Mouse (Mus musculus) macrophage (primary cell): ENCODE measurements around the gene Gpr160. TPM values are rescaled to one million over a fixed set of nuclear protein-coding genes. Genes with fewer than 3 reads are reported as not detected.
"Not testable (repeated sequence)": the region's sequence is repeated elsewhere in the genome, so short reads cannot be mapped to it uniquely, and the experiment has no call there.

Experiments
- H3K27ac ChIP-seq: fragments of 350-480 bp; formaldehyde crosslinking; 2 replicates; pipeline ENCODE4 v1.9.0; 2021
- H3K36me3 ChIP-seq: fragments of 350-480 bp; formaldehyde crosslinking; 2 replicates; pipeline ENCODE4 v1.9.0; 2021; ENCODE audit errors: inconsistent target
- H3K4me3 ChIP-seq: fragments of 350-480 bp; formaldehyde crosslinking; 2 replicates; pipeline ENCODE4 v1.9.0; 2021; ENCODE audit errors: inconsistent target
- H3K79me2 ChIP-seq: fragments of 350-480 bp; formaldehyde crosslinking; 2 replicates; pipeline ENCODE4 v1.9.0; 2021; ENCODE audit errors: inconsistent target
- WGBS: methylation state at CpG from one replicate; pipeline ENCODE4 v1.1.7; 2026; ENCODE audit warnings: inconsistent platforms; ENCODE audit not compliant: missing documents; 5-methylcytosine and 5-hydroxymethylcytosine counted together
- polyA plus RNA-seq: library from polyadenylated mRNA; stranded (reverse); fragments of 250-400 nt; gene quantifications from 3 replicates; pipeline ENCODE4 v1.2.4, GENCODE M21; 2018; ENCODE audit warnings: inconsistent platforms
- total RNA-seq, 78 experiments: library from RNA; depleted of rRNA; stranded (reverse); fragments of 250-400 nt; gene quantifications; 1 replicate in 9 of 78; 2 replicates in 24 of 78; 3 replicates in 43 of 78; 4 replicates in 2 of 78; pipeline ENCODE4 v1.2.4; 2018; ENCODE audit warnings: inconsistent platforms in 56 of 78

Gene Gpr160
- total RNA-seq (2018; cell fraction: chromatin; rRNA removed), result 10 to 100 TPM in 16 of 26 experiments, 1 to 10 TPM in 10; 1.1 to 57.2 (median 18.8) TPM
- total RNA-seq (2018; cell fraction: cytosol; rRNA removed), result 10 to 100 TPM in 25 of 26 experiments, 1 to 10 TPM in 1; 6.6 to 35.4 (median 19.4) TPM
- 10 to 100 TPM in 21 of 26 experiments, 1 to 10 TPM in 5; 5.3 to 57.9 (median 18.1) TPM for total RNA-seq (2018; cell fraction: nucleus; rRNA removed)
- 13.3 to 29.8 TPM (median 20.6 TPM) in 3 replicates for polyA plus RNA-seq

DNA sequence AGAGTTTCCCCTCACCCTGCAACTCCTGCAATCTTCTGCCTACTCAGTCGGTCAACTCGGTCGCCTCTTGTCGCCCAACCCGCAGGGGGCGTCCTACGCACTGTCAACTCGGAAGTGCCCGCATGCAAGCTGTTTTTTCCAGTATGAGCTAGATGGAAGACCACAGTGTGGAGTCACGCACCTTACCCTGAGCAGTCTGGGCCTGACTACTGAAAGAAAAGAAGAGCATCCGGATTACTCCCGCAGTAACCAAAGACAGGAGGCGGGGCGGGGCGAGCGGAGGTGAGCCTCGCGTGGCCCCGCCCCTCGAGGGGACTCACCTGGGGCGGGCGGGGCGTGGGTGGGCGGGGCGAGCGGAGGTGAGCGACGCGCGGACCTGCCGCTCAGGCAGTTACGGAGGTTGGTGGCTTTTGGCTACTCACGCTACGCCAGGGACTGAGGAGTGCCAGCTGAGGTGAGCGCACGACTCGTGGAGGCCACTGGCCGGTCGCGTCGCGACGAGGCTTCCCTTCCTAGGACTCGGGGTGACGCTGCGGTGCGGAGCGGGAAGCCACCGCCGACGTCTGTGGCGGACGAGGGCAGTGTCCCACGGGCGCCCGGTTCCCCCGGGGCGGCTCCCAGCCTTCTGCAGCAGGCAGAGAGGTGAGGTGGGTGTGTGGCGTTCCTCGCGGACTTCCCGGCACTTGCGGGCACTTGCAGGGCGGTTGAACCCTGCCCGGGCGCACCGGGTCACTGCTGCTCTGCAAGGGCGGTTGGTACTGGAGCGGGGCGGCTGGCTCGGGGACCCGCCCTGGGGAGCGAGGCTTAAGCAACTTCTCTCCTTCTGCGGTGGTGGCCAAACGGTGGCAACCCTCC, at the start of gene Gpr160:
Gene Gpr160, plus strand, starts transcription at position 347 of the 855 bp plus-strand sequence.
- Histone ChIP-seq H3K79me2 (peaks cover 12% of the 10 kb centered on the region; the same call in 1 of the 2 replicates), H3K4me3 (peak within 1 kb of the TSS; percentile 35), H3K36me3 (no peaks in the 10 kb centered on the region), H3K27ac (no peak within 1 kb of the TSS)
- 2% methylated on average over 68 of the region's 75 CpGs for WGBS

DNA sequence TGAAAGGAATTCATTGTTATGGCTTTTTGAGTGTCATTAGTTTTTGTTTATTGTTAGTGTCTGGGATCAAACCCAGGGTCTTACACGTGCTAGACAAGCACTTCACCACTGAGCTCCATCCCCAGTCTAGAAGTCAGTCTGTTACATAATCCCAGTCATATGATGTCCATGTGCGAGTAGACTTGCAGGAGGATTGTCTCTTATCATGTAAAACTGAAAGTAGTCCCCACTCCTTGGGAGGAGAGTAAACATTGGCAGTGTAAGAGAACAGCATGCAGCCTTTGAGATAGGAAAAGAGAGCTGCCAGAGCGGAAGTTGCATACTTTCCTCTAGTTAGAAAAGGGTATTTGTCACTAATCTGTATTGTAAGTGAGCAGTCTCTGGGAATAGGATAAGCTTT, 42.9 kb upstream of the Gpr160 start:
- H3K4me3 ChIP-seq, result no peak overlapping the region
- 76% methylated on average over 3 of the region's 3 CpGs for WGBS
- H3K27ac ChIP-seq, result no peak overlapping the region
- peaks cover 39% of the 10 kb centered on the region for H3K36me3 ChIP-seq
- no peaks in the 10 kb centered on the region for H3K79me2 ChIP-seq

GRCm38 (mm10) chr3:30818630-30819125, 37.1 kb upstream of the Gpr160 start:
- WGBS, result 97% methylated on average over 16 of the region's 16 CpGs
- H3K4me3 ChIP-seq, result no peak overlapping the region
- H3K27ac ChIP-seq, result no peak overlapping the region
- H3K36me3 ChIP-seq, result peaks cover 44% of the 10 kb centered on the region; the same call in 1 of the 2 replicates
- no peaks in the 10 kb centered on the region for H3K79me2 ChIP-seq

DNA sequence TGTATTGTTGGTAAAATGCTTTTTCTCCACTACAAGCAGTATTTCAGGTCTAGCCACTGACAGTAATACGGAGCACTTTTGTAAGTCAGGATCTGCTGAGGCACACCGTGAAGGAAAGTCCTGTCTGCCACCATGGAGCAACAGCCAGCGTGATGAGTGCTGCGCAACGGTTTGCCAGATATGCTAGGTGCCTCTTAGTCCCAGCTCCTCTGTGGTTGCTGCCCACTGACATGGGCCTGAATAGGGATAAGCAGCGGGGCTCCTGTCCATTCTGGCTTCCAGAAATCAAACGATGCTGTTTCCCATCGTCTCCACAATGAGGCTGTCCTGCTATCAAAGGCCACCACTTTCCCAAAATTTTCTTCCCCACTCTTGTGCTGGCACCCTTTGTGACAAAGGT, 33.6 kb upstream of the Gpr160 start:
- no peak overlapping the region for H3K4me3 ChIP-seq
- H3K27ac ChIP-seq, result no peak overlapping the region
- peaks cover 22% of the 10 kb centered on the region; the same call in 1 of the 2 replicates for H3K36me3 ChIP-seq
- 99% methylated on average over 8 of the region's 8 CpGs for WGBS
- H3K79me2 ChIP-seq, result no peaks in the 10 kb centered on the region

GRCm38 (mm10) chr3:30826069-30826468, 29.7 kb upstream of the Gpr160 start:
- WGBS, result 87% methylated on average over 5 of the region's 5 CpGs
- Histone ChIP-seq H3K4me3 (no peak overlapping the region), H3K36me3 (no peaks in the 10 kb centered on the region), H3K79me2 (no peaks in the 10 kb centered on the region), H3K27ac (no peak overlapping the region)

- no peak overlapping the region for H3K27ac ChIP-seq
- 42% methylated on average over 15 of the region's 15 CpGs for WGBS
- no peaks in the 10 kb centered on the region for H3K79me2 ChIP-seq
- H3K36me3 ChIP-seq, result no peaks in the 10 kb centered on the region
- no peak overlapping the region for H3K4me3 ChIP-seq
Observed at GRCm38 (mm10) chr3:30831848-30832606, 23.7 kb upstream of the Gpr160 start.

GRCm38 (mm10) chr3:30833254-30833653, 22.5 kb upstream of the Gpr160 start:
- 83% methylated on average over 3 of the region's 3 CpGs for WGBS
- no peak overlapping the region for H3K27ac ChIP-seq
- no peaks in the 10 kb centered on the region for H3K79me2 ChIP-seq
- no peaks in the 10 kb centered on the region for H3K36me3 ChIP-seq
- no peak overlapping the region for H3K4me3 ChIP-seq

DNA sequence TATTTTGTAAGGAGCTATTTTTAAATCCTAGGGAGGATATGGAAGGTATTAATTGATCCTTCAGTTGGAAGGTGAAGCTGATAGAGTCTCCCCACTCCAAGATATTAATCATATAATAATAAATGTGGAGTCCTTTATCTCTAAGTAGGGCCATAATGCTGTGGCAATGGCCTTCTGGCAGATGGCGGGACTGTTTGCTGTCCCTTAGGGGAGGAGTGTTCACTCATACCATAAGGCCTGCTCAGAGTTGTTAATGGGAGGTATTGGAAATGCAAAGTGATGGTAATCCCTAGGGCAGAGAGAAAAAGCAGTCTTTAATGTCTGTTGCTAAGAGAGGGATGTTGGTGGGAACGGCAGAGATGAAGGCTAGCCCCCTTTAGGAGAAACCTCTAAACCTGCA, 10.0 kb upstream of the Gpr160 start:
- Histone ChIP-seq H3K79me2 (no peaks in the 10 kb centered on the region), H3K4me3 (no peak overlapping the region), H3K27ac (no peak overlapping the region), H3K36me3 (no peaks in the 10 kb centered on the region)
- 96% methylated on average over 2 of the region's 2 CpGs for WGBS

DNA sequence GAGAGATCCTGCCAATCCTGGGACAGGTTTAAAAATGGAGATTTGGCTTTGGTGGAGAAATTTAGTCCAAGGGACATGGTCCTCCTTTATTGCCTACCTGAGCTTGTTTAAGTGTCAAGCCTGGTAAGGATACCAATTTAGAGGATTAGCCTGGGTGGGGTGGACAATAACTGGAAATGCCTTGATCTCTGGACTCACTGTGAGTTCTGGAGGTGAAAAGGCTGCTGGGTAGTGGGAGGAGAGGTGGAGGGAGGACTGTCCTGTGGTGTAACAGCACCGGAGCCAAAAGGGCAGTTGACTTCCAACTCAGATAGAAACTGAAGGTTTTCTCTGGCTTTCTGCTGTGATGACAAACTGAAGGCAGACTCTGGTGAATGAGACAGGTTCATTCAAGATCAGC, 8.3 kb upstream of the Gpr160 start:
- Histone ChIP-seq H3K4me3 (no peak overlapping the region), H3K36me3 (no peaks in the 10 kb centered on the region), H3K27ac (no peak overlapping the region), H3K79me2 (no peaks in the 10 kb centered on the region)
- 64% methylated on average over 1 of the region's 1 CpGs for WGBS

GRCm38 (mm10) chr3:30851422-30851821, 4.3 kb upstream of the Gpr160 start:
- WGBS, result no CpG with 5 or more reads among the region's 6 CpGs
- Histone ChIP-seq H3K36me3 (no peaks in the 10 kb centered on the region), H3K79me2 (no peaks in the 10 kb centered on the region; the same call in 1 of the 2 replicates), H3K27ac (no peak overlapping the region), H3K4me3 (no peak overlapping the region)

GRCm38 (mm10) chr3:30853596-30853995, 2.2 kb upstream of the Gpr160 start:
- no peak overlapping the region for H3K27ac ChIP-seq
- H3K79me2 ChIP-seq, result peaks cover 6% of the 10 kb centered on the region; the same call in 1 of the 2 replicates
- H3K4me3 ChIP-seq, result no peak overlapping the region
- H3K36me3 ChIP-seq, result no peaks in the 10 kb centered on the region
- 96% methylated on average over 5 of the region's 5 CpGs for WGBS

DNA sequence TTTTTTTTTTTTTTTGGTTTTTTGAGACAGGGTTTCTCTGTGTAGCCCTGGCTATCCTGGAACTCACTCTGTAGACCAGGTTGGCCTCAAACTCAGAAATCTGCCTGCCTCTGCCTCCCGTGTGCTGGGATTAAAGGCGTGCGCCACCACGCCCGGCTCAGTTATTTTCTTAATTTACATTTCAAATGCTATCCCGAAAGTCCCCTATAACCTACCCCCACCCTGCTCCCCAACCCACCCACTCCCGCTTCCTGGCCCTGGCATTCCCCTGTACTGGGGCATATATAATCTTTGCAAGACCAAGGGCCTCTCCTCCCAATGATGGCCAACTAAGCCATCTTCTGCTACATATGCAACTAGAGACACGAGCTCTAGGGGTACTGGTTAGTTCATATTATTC, 3.8 kb downstream of the Gpr160 start:
- peaks cover 29% of the 10 kb centered on the region; the same call in 1 of the 2 replicates for H3K79me2 ChIP-seq
- WGBS, result 87% methylated on average over 8 of the region's 8 CpGs
- not testable (repeated sequence) for H3K27ac ChIP-seq, H3K4me3 ChIP-seq, H3K36me3 ChIP-seq

DNA sequence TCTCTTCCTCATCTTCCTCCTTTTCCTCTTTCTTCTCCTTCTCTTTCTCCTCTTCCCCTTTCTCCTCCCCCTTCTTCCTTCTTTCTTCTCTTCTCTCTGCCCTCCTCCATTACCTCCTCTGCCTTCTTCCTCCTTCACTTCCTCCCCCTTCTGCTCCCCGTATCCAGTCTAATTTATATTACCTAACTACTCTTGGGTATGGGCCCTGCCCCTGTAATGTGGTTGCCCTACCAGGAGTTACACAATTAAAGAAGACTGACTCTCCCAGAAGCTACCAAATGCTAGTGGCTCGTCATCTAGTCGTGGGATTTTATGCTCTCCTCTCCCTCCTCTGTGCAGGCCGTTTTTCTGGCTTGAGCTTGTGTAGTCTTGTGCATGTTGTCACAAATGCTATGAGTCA, 5.0 kb downstream of the Gpr160 start:
- 11% methylated on average over 4 of the region's 4 CpGs for WGBS
- Histone ChIP-seq H3K4me3 (no peak overlapping the region), H3K27ac (no peak overlapping the region), H3K36me3 (no peaks in the 10 kb centered on the region), H3K79me2 (peaks cover 29% of the 10 kb centered on the region; the same call in 1 of the 2 replicates)

- 30% methylated on average over 5 of the region's 5 CpGs for WGBS
- no peaks in the 10 kb centered on the region for H3K36me3 ChIP-seq
- H3K4me3 ChIP-seq, result no peak overlapping the region
- H3K79me2 ChIP-seq, result peaks cover 51% of the 10 kb centered on the region; the same call in 1 of the 2 replicates
- peak overlapping the region; percentile 96 for H3K27ac ChIP-seq
Observed at GRCm38 (mm10) chr3:30863712-30864435, 8.1 kb downstream of the Gpr160 start.
